Mouse (Mus musculus) heart, embryonic 16.5 days (tissue): Measurements from ENCODE around the gene Ppm1n. TPM values are rescaled to one million over a fixed set of nuclear protein-coding genes. Genes with fewer than 3 reads are reported as not detected.

ENCODE experiments used
- ATAC-seq: fragments of 200-750 bp; cut with Nextera tagmentation; replicated peaks from 2 replicates; pipeline ENCODE4 v1.8.0; 2017; ENCODE audit warnings: moderate number of reproducible peaks; ENCODE audit not compliant: insufficient read depth, low FRiP score; ENCODE audit errors: extremely low read depth
- H3K27ac ChIP-seq: fragments of 300-500 bp; sonication (generic); 2 replicates; pipeline ENCODE4 v1.5.1; 2014; ENCODE audit warnings: mild to moderate bottlenecking, low read length, control low read depth, moderate library complexity
- H3K27me3 ChIP-seq: fragments of 300-500 bp; sonication (generic); 2 replicates; pipeline ENCODE4 v1.6.1; 2014; ENCODE audit warnings: low read length, mixed read lengths; ENCODE audit not compliant: control insufficient read depth, insufficient read depth
- H3K36me3 ChIP-seq: fragments of 300-500 bp; sonication (generic); 2 replicates; pipeline ENCODE4 v1.6.1; 2014; ENCODE audit not compliant: control insufficient read depth, insufficient read depth
- H3K4me1 ChIP-seq: fragments of 300-500 bp; sonication (generic); 2 replicates; pipeline ENCODE4 v1.6.1; 2014; ENCODE audit warnings: low read length, mixed read lengths; ENCODE audit not compliant: control insufficient read depth, insufficient read depth
- H3K4me2 ChIP-seq: fragments of 300-500 bp; sonication (generic); 2 replicates; pipeline ENCODE4 v1.6.1; 2014; ENCODE audit warnings: low read depth, mild to moderate bottlenecking, control low read depth, low read length
- H3K4me3 ChIP-seq: fragments of 300-500 bp; sonication (generic); 2 replicates; pipeline ENCODE4 v1.5.1; 2014; ENCODE audit warnings: mild to moderate bottlenecking, control low read depth, low read length
- H3K9ac ChIP-seq: fragments of 300-500 bp; sonication (generic); 2 replicates; pipeline ENCODE4 v1.6.1; 2014; ENCODE audit warnings: low read length, control low read depth
- H3K9me3 ChIP-seq: fragments of 300-500 bp; sonication (generic); replicated peaks from 2 replicates; pipeline ENCODE4 v1.6.1; 2016; ENCODE audit warnings: low read length; ENCODE audit not compliant: control insufficient read depth
- WGBS: fragments of 180-500 bp; shearing (Covaris S2); extraction: QIAGEN DNeasy Blood & Tissue Kit; methylation state at CpG from one replicate; pipeline ENCODE4 v1.1.7; 2014; 5-methylcytosine and 5-hydroxymethylcytosine counted together
- polyA plus RNA-seq: library from polyadenylated mRNA; unstranded; fragments of >200 nt; fragmentation: Nextera tagmentation; extraction: Ambion mirVana; gene quantifications from 2 replicates; pipeline ENCODE4 v1.2.1, GENCODE M21; 2015

Gene Ppm1n
- polyA plus RNA-seq, 1 experiment from 2014 or later = 0.11 TPM

DNA sequence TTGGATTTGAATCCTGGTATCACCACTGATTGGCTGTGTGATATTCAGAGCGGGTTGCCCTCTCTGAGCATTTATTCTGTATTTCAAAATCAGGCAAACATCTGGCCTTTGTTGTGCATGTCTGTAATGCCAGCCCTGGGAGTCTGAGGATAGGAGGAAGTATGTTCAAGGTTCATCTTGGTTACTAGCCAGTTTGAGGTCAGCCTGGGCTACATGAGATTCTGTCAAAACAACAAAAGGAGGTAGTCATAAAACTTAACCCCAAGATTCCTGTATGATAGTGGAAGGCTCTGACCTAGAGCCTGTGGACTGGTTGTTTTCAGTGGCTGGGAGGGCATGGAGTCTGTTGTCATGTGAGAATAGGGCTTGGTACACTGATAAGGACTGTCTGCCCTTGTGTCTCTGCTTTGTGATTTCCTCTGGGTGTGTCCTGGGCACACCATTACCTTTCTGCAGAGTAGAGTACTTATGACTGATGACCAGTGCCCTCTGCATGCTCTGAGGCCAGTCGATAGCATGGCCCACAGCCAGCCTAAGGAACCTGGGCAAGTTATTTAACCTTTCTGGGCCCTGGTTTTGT is 44.7 kb downstream of the Ppm1n start:
- H3K27me3 ChIP-seq = no peaks in the 10 kb centered on the region
- no peaks in the 10 kb centered on the region for H3K9me3 ChIP-seq
- H3K4me2 ChIP-seq = no peak overlapping the region
- peak overlapping the region; percentile 84 for H3K27ac ChIP-seq
- H3K9ac ChIP-seq = 0 out of 2 replicates have a peak overlapping the region, but pooled peaks have one; percentile 26
- ATAC-seq = no peak
- H3K36me3 ChIP-seq = no peaks in the 10 kb centered on the region
- 61% methylated on average over 2 of the region's 2 CpGs for WGBS
- H3K4me1 ChIP-seq = peaks cover 51% of the 10 kb centered on the region
- H3K4me3 ChIP-seq = no peak overlapping the region

DNA sequence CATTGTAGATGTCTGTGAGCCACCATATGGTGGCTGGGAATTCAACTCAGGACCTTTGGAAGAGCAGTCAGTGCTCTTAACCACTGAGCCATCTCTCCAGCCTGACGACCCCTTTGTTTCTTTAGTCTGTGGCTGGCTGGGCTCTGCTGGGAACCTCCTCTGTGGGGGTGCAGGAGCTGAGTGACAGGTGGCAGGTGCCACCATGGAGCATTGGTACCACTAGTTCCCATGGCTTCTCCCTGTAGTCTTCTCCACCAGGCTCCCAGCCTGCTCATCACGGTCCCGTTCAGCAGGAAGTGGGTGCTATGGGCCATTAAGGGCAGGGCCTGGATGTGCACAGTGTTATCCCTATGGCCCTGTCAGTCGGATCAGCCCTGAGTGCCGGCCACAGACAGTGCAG is 45.2 kb downstream of the Ppm1n start:
- Histone ChIP-seq H3K4me3 (no peak overlapping the region), H3K9ac (no peak overlapping the region), H3K27me3 (no peaks in the 10 kb centered on the region), H3K36me3 (no peaks in the 10 kb centered on the region), H3K4me1 (peaks cover 49% of the 10 kb centered on the region), H3K9me3 (no peaks in the 10 kb centered on the region), H3K27ac (peak overlapping the region; percentile 84; the same call in 1 of the 2 replicates), H3K4me2 (no peak overlapping the region)
- WGBS = 78% methylated on average over 5 of the region's 5 CpGs
- no peak for ATAC-seq

DNA sequence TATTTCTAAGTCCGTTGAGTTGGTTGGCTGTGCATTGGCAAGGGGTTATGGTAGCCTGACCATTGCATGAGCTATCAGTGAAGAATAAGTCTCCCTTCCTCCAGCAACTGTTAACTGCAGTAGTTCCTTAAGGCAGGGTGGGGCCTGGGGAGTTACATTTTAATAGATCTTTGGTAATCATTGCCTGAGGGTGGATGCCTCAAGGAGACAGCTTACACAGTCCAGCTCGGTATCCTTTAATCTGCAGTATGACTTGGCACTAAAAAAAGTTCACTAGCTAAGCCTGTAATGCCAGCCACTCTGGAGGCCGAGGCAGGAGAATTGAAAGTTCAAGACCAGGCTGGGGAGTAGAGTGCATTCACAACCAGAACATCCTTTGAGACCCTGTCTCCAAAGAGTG is 48.0 kb downstream of the Ppm1n start:
- Histone ChIP-seq H3K4me2 (no peak overlapping the region), H3K36me3 (no peaks in the 10 kb centered on the region), H3K4me1 (peaks cover 37% of the 10 kb centered on the region), H3K27me3 (no peaks in the 10 kb centered on the region), H3K4me3 (no peak overlapping the region), H3K27ac (no peak overlapping the region), H3K9ac (no peak overlapping the region), H3K9me3 (no peaks in the 10 kb centered on the region)
- no peak for ATAC-seq
- 88% methylated on average over 3 of the region's 3 CpGs for WGBS

DNA sequence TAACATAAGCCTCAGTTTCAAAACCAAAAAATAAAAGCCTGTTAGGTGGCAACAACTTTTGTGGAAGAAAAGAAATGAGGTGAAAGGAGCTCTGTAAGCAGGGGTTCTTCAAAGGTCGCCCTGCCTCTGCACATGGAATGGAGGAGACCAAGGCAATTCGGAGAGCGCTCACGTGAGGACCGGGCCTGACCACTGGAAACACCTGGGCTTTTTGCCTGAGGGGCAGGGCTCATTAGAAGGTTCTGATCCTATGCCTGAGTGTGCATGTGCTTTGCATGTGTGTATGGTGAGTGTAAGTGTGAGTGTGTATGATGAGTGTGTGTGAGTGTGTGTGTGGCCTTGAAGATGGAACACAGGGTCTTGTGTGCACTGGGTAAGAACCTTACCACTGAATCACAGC is 49.0 kb downstream of the Ppm1n start:
- WGBS = 89% methylated on average over 5 of the region's 5 CpGs
- H3K9me3 ChIP-seq = no peaks in the 10 kb centered on the region
- H3K9ac ChIP-seq = no peak overlapping the region
- peaks cover 30% of the 10 kb centered on the region for H3K4me1 ChIP-seq
- no peaks in the 10 kb centered on the region for H3K27me3 ChIP-seq
- H3K27ac ChIP-seq = no peak overlapping the region
- H3K4me3 ChIP-seq = no peak overlapping the region
- 0 out of 2 replicates have a peak, but pooled peaks cover under 1% of the 10 kb centered on the region for H3K36me3 ChIP-seq
- no peak overlapping the region for H3K4me2 ChIP-seq
- no peak for ATAC-seq

DNA sequence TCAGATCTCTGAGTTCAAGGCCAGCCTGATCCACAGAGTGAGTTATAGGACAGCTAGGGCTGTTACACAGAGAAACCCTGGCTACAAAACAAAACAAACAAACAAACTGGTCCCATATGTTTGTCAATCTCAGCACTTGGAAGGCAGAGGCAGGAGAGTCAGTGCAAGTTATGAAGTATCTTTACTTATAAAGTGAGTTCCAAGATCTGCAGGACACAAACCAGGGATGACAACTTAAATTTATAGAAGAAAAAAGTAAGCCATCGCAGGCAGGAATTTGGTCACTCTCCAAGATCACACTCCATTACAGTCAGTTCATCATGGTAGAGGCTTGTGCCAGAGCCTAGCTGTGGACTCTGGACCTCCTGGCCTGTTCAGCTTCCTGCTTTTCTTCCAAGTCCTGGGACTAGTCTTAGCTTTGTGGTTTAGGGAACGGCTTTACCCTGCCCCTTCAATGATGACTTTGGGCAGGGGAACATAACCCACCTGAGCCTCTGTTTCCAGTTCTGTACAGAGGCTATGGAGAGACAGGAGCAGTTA is 49.8 kb downstream of the Ppm1n start:
- Histone ChIP-seq H3K9me3 (no peaks in the 10 kb centered on the region), H3K4me3 (no peak overlapping the region), H3K27ac (no peak overlapping the region), H3K4me2 (no peak overlapping the region), H3K36me3 (peaks cover 6% of the 10 kb centered on the region; the same call in 1 of the 2 replicates), H3K27me3 (no peaks in the 10 kb centered on the region), H3K4me1 (peaks cover 22% of the 10 kb centered on the region), H3K9ac (no peak overlapping the region)
- ATAC-seq = no peak
- 79% methylated on average over 2 of the region's 2 CpGs for WGBS

DNA sequence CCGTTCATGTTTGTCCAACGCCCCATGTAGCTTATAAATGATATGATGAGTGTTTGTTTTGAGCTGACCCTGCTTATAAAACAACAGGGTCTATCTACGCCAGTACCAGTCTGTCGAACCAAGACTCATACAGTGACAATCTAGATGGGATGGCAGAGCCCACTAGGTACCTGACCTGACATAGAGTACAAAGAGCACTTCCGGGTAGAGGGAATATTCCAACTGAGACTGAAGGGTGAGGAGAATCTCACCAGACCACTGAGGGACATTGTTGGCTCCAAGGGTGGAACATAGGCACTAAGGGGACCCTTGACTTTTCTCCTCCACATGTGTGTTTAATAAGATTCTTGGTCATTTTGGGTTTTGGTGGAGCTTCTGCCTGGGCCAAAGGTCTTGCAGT is 50.5 kb downstream of the Ppm1n start:
- ATAC-seq = no peak
- 28% methylated on average over 5 of the region's 5 CpGs for WGBS
- H3K4me1 ChIP-seq = peaks cover 19% of the 10 kb centered on the region
- no peaks in the 10 kb centered on the region for H3K27me3 ChIP-seq
- peak overlapping the region; percentile 89 for H3K27ac ChIP-seq
- H3K9me3 ChIP-seq = no peaks in the 10 kb centered on the region
- peak overlapping the region; percentile 89 for H3K9ac ChIP-seq
- H3K36me3 ChIP-seq = peaks cover 6% of the 10 kb centered on the region; the same call in 1 of the 2 replicates
- H3K4me3 ChIP-seq = peak overlapping the region; percentile 84
- H3K4me2 ChIP-seq = peak overlapping the region; percentile 93

DNA sequence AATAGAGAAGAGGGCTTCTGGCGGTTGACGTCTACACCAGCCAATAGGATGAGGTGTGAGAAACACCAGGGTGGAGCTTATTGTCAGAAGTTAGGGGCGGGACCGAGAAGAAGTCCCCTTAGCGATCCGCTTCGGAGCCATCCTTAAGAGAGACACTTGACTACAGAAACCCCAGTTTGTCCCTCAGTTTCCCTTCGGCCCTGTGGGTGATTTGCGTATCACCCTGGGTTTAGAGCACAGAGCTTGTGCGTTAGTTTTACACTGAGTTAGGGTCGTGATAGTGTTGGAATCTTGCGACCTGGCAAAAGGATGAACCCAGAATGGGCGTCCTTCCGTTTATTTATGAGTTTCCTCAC is 51.1 kb downstream of the Ppm1n start:
- H3K9me3 ChIP-seq = no peaks in the 10 kb centered on the region
- under 1% methylated on average over 14 of the region's 14 CpGs for WGBS
- H3K9ac ChIP-seq = peak overlapping the region; percentile 89
- H3K4me1 ChIP-seq = peaks cover 19% of the 10 kb centered on the region
- H3K27me3 ChIP-seq = no peaks in the 10 kb centered on the region
- no peak for ATAC-seq
- H3K4me2 ChIP-seq = peak overlapping the region; percentile 93
- H3K27ac ChIP-seq = peak overlapping the region; percentile 89
- peak overlapping the region; percentile 84 for H3K4me3 ChIP-seq
- H3K36me3 ChIP-seq = peaks cover 6% of the 10 kb centered on the region; the same call in 1 of the 2 replicates

DNA sequence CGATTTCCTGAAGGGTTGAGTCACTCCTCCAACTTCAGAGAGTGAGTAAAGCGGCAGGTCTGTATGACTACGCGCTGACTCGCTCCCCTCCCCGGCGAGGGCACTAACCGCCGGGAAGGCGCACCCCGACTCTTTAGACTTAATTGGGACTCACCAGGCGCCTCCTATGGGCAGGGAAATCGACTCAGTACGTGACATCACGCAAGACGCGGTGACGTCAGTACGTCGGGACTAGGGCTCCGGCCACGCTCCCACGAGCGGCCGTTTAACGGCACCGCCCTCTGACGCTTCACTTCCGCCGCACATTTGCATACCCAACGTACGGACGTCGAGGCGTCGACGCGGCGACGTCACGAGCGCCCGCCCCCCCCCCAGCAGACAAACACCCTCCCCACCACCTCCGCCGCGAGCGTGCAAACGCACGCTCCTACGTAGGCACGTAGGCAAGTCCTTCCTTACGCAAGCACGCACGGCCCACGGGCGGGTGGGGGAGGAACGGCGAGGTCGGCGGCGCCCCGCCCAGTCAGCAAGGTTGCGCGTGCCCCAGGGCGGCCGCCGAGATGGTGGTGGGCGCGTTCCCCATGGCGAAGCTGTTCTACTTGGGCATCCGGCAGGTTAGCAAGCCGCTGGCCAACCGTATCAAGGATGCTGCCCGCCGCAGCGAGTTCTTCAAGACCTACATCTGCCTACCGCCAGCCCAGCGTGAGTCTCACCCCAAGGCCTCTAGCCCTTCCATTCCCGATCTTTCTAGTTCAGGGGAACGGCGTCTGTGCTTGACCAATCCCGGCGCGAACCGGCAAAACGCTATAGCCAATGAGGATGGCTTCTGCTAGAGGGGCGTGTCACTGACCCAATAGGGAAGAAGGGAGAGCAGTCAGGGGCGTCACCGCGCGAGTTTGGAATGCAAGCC is 51.7 kb downstream of the Ppm1n start, which contains the start of gene Opa3:
TSS of gene Opa3 (plus strand) at position 452 of the 910 bp plus-strand sequence.
- Histone ChIP-seq H3K9me3 (no peaks in the 10 kb centered on the region), H3K9ac (peak within 1 kb of the TSS; percentile 90), H3K27me3 (no peaks in the 10 kb centered on the region), H3K27ac (peak within 1 kb of the TSS; percentile 100), H3K4me1 (peaks cover 19% of the 10 kb centered on the region), H3K4me2 (peak within 1 kb of the TSS; percentile 93), H3K4me3 (peak within 1 kb of the TSS; percentile 84), H3K36me3 (peaks cover 6% of the 10 kb centered on the region; the same call in 1 of the 2 replicates)
- under 1% methylated on average over 91 of the region's 91 CpGs for WGBS
- peak; percentile 93 for ATAC-seq
